10 mouse cellular contexts compared by ENCODE assay signal in genomic region chr1:177683931-177684836, GRCm38 (mm10). TPM values are rescaled to one million over a fixed set of nuclear protein-coding genes. Genes with fewer than 3 reads are reported as not detected.
A peak's percentile ranks its signal among the peaks of the same experiment; 100 is the strongest.
DNase-seq lines count a peak whose midpoint lies in the region; ATAC-seq lines count a peak whose summit lies in the region.
"Had no signal": no experiment of that assay in that cellular context is flagged by ENCODE, and none has a peak within 500 bp of the region (broad histone marks: within the 10 kb centered on the region; RNA-seq: fewer than 3 reads in every experiment).

No protein-coding gene starts in this region.

- DNase-seq in right cerebral cortex, adult 18-20 months, result peak; percentile 64
- DNase-seq in right cerebral cortex, postnatal 14 days, result no peak
- DNase-seq in left cerebral cortex, postnatal 36 days (ENCODE audit: low spot score in 2 of 2), result peak; percentile 51 to 59
- DNase-seq in adrenal gland, postnatal 14 days, result no peak
- DNase-seq in urinary bladder, postnatal 4 days (ENCODE audit: low spot score in 2 of 2), result no peak
- DNase-seq in lung, postnatal 36 days, result no peak

- H3K9ac ChIP-seq in forebrain, embryonic 13.5 days, result 0 out of 2 replicates have a peak overlapping the region, but pooled peaks have one; percentile 17
- no peak overlapping the region for H3K9ac ChIP-seq in heart, embryonic 12.5 days
- H3K9ac ChIP-seq: embryonic facial prominence, embryonic 12.5 days had no signal

- peak; percentile 56 for ATAC-seq in forebrain, embryonic 13.5 days
- ATAC-seq in heart, embryonic 12.5 days (ENCODE audit: insufficient number of reproducible peaks, low FRiP score), result no peak

- H3K4me3 ChIP-seq in forebrain, embryonic 13.5 days, result no peak overlapping the region
- no peak overlapping the region for H3K4me3 ChIP-seq in heart, embryonic 12.5 days
- H3K4me3 ChIP-seq: embryonic facial prominence, embryonic 12.5 days had no signal

- 0 out of 2 replicates have a peak, but pooled peaks cover 3% of the 10 kb centered on the region for H3K27me3 ChIP-seq in forebrain, embryonic 13.5 days
- no peaks in the 10 kb centered on the region for H3K27me3 ChIP-seq in heart, embryonic 12.5 days (replicated peaks)
- H3K27me3 ChIP-seq: embryonic facial prominence, embryonic 12.5 days had no signal

- H3K9me3 ChIP-seq in forebrain, embryonic 13.5 days (replicated peaks), result no peaks in the 10 kb centered on the region
- no peaks in the 10 kb centered on the region for H3K9me3 ChIP-seq in heart, embryonic 12.5 days (replicated peaks)
- H3K9me3 ChIP-seq: embryonic facial prominence, embryonic 12.5 days had no signal

- 0 out of 2 replicates have a peak overlapping the region, but pooled peaks have one; percentile 14 for H3K27ac ChIP-seq in forebrain, embryonic 13.5 days
- no peak overlapping the region for H3K27ac ChIP-seq in heart, embryonic 12.5 days (ENCODE audit: poor library complexity, severe bottlenecking)
- H3K27ac ChIP-seq: embryonic facial prominence, embryonic 12.5 days had no signal

- intact Hi-C loops in left cerebral cortex, postnatal 36 days (cut with DNase I), result loop anchor here (2.0 to 10.0 kb wide), 3 partner anchors 237 to 807 kb away; no protein-coding TSS in a partner anchor

- peak overlapping the region; percentile 25 for H3K4me2 ChIP-seq in forebrain, embryonic 13.5 days
- H3K4me2 ChIP-seq in heart, embryonic 12.5 days, result no peak overlapping the region
- H3K4me2 ChIP-seq: embryonic facial prominence, embryonic 12.5 days had no signal

- 37% methylated on average over 18 of the region's 18 CpGs for WGBS in forebrain, embryonic 13.5 days
- WGBS in heart, embryonic 12.5 days, result 61% methylated on average over 18 of the region's 18 CpGs

- H3K36me3 ChIP-seq in forebrain, embryonic 13.5 days (ENCODE audit: poor library complexity, severe bottlenecking), result no peaks in the 10 kb centered on the region
- H3K36me3 ChIP-seq in heart, embryonic 12.5 days, result no peaks in the 10 kb centered on the region
- H3K36me3 ChIP-seq: embryonic facial prominence, embryonic 12.5 days had no signal

- peaks cover 17% of the 10 kb centered on the region for H3K4me1 ChIP-seq in forebrain, embryonic 13.5 days
- H3K4me1 ChIP-seq in heart, embryonic 12.5 days (replicated peaks), result no peaks in the 10 kb centered on the region
- H3K4me1 ChIP-seq: embryonic facial prominence, embryonic 12.5 days had no signal

RNA-seq across cellular contexts. Expression of gene 1700016C15Rik, which starts 45.4 kb away (rescaled TPM):
- not detected in 2 replicates for polyA plus RNA-seq in forebrain, embryonic 13.5 days (2015; fragmentation: Nextera tagmentation; extraction: Ambion mirVana)
- not detected for total RNA-seq in left cerebral cortex, postnatal 36 days (2021)
- not detected in 2 replicates for total RNA-seq in adrenal gland, postnatal 14 days (2021)
- polyA plus RNA-seq in heart, embryonic 12.5 days (2016; fragmentation: Nextera tagmentation; extraction: Ambion mirVana), result not detected in 2 replicates
- total RNA-seq: layer of hippocampus, postnatal 25 days had no signal
- polyA plus RNA-seq: embryonic facial prominence, embryonic 12.5 days had no signal

Comparison
In these comparisons a context has a peak if more than half of its experiments do, and no peak if none do; other contexts are left out.
1. DNase-seq: peak in right cerebral cortex, adult 18-20 months (single experiment) and left cerebral cortex, postnatal 36 days (2 of 2); none in right cerebral cortex, postnatal 14 days (single experiment), adrenal gland, postnatal 14 days (single experiment), urinary bladder, postnatal 4 days (0 of 2) and lung, postnatal 36 days (single experiment).